Mouse (Mus musculus) liver, postnatal 0 days (tissue): ENCODE results near the gene Ilkap.

Experiments
- CTCF ChIP-seq: sonication (generic); IDR thresholded peaks from 2 replicates; pipeline ENCODE4 v1.5.1; 2016; ENCODE audit warnings: antibody characterized with exemption, low read depth
- EP300 ChIP-seq: IDR thresholded peaks from 2 replicates; pipeline ENCODE4 v1.6.1; 2016; ENCODE audit warnings: antibody characterized with exemption, low read depth, mild to moderate bottlenecking

- TF ChIP-seq CTCF (no peak), EP300 (no peak)
Measured at GRCm38 (mm10) chr1:91426397-91426796, 27.8 kb upstream of the Ilkap start.
